12 mouse cellular contexts compared by ENCODE assay signal in the genomic region with DNA sequence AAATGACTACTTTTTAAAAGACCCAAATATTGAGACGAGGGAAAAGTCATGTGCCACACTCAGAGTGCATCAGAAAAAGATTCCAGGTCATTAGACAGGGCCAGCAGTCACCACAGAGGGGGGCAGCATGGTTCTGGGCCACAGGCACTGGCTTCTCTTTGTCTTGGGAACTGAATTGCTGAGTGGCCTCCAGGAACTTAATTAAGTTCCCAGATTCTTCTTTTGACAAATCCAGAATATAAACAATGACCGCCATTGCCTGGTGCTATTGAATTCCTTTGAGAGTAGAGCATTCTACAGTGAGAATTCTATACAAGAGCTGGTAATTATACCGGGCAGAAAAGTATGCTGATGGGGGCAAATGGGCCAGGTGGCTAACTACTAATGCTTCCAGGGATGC.
A peak's percentile ranks its signal among the peaks of the same experiment; 100 is the strongest.
DNase-seq lines count a peak whose midpoint lies in the region; ATAC-seq and TF ChIP-seq lines count a peak whose summit lies in the region.
"Had no signal": no experiment of that assay in that cellular context is flagged by ENCODE, and none has a peak within 500 bp of the region (broad histone marks: within the 10 kb centered on the region; RNA-seq: fewer than 3 reads in every experiment).

No protein-coding gene starts in this region.

- no peak overlapping the region for H3K4me2 ChIP-seq in hindbrain, embryonic 13.5 days
- no peak overlapping the region for H3K4me2 ChIP-seq in liver, embryonic 12.5 days
- no peak overlapping the region for H3K4me2 ChIP-seq in intestine, postnatal 0 days (replicated peaks; ENCODE audit: low read depth)
- H3K4me2 ChIP-seq: heart, embryonic 11.5 days; limb, embryonic 15.5 days had no signal

- peak; percentile 3 for DNase-seq in layer of hippocampus, adult 9-11 months
- no peak for DNase-seq in layer of hippocampus, adult 9-10 months (ENCODE audit: low spot score)
- peak; percentile 32 for DNase-seq in embryonic facial prominence, embryonic 10.5 days (ENCODE audit: low spot score)
- peak; percentile 70 for DNase-seq in retina, embryonic 14.5 days (ENCODE audit: low spot score)
- no peak for DNase-seq in thymus, postnatal 14 days
- DNase-seq: lung, postnatal 10 days had no signal

- WGBS in embryonic facial prominence, embryonic 10.5 days: 22% methylated on average over 3 of the region's 3 CpGs
- WGBS in hindbrain, embryonic 13.5 days: 5% methylated on average over 3 of the region's 3 CpGs
- WGBS in liver, embryonic 12.5 days (ENCODE audit: insufficient replicate concordance): 47% methylated on average over 3 of the region's 3 CpGs
- 43% methylated on average over 3 of the region's 3 CpGs for WGBS in intestine, postnatal 0 days

- no peaks in the 10 kb centered on the region for H3K9me3 ChIP-seq in embryonic facial prominence, embryonic 10.5 days
- no peaks in the 10 kb centered on the region for H3K9me3 ChIP-seq in hindbrain, embryonic 13.5 days
- no peaks in the 10 kb centered on the region for H3K9me3 ChIP-seq in liver, embryonic 12.5 days (replicated peaks)
- no peaks in the 10 kb centered on the region for H3K9me3 ChIP-seq in intestine, postnatal 0 days (ENCODE audit: control insufficient read depth)
- H3K9me3 ChIP-seq: limb, embryonic 15.5 days had no signal

- H3K4me3 ChIP-seq in embryonic facial prominence, embryonic 10.5 days: no peak overlapping the region
- H3K4me3 ChIP-seq in hindbrain, embryonic 13.5 days: no peak overlapping the region
- H3K4me3 ChIP-seq in liver, embryonic 12.5 days: no peak overlapping the region
- H3K4me3 ChIP-seq in intestine, postnatal 0 days (ENCODE audit: low read depth, low read length): no peak overlapping the region
- H3K4me3 ChIP-seq: limb, embryonic 15.5 days had no signal

- ATAC-seq in hindbrain, embryonic 13.5 days (ENCODE audit: low FRiP score): peak; percentile 80; the same call in 1 of the 2 replicates
- ATAC-seq in liver, embryonic 12.5 days: no peak
- ATAC-seq in intestine, postnatal 0 days: no peak
- ATAC-seq: intestine, embryonic 16.5 days had no signal

- no peaks in the 10 kb centered on the region for H3K27me3 ChIP-seq in embryonic facial prominence, embryonic 10.5 days (replicated peaks; ENCODE audit: low read depth, poor library complexity, severe bottlenecking)
- H3K27me3 ChIP-seq in hindbrain, embryonic 13.5 days: no peaks in the 10 kb centered on the region
- H3K27me3 ChIP-seq in liver, embryonic 12.5 days (replicated peaks): no peaks in the 10 kb centered on the region
- H3K27me3 ChIP-seq in intestine, postnatal 0 days (replicated peaks; ENCODE audit: control insufficient read depth, insufficient read depth, low read length): no peaks in the 10 kb centered on the region
- H3K27me3 ChIP-seq: limb, embryonic 15.5 days had no signal

- H3K27ac ChIP-seq in embryonic facial prominence, embryonic 10.5 days (replicated peaks): no peak overlapping the region
- no peak overlapping the region for H3K27ac ChIP-seq in hindbrain, embryonic 13.5 days
- no peak overlapping the region for H3K27ac ChIP-seq in liver, embryonic 12.5 days
- no peak overlapping the region for H3K27ac ChIP-seq in intestine, postnatal 0 days (ENCODE audit: low read depth, low read length)
- H3K27ac ChIP-seq: limb, embryonic 15.5 days had no signal

- no peaks in the 10 kb centered on the region for H3K36me3 ChIP-seq in embryonic facial prominence, embryonic 10.5 days (replicated peaks)
- H3K36me3 ChIP-seq in hindbrain, embryonic 13.5 days: no peaks in the 10 kb centered on the region
- H3K36me3 ChIP-seq in liver, embryonic 12.5 days: no peaks in the 10 kb centered on the region
- no peaks in the 10 kb centered on the region for H3K36me3 ChIP-seq in intestine, postnatal 0 days (ENCODE audit: control insufficient read depth, insufficient read depth)
- H3K36me3 ChIP-seq: limb, embryonic 15.5 days had no signal

- H3K9ac ChIP-seq in hindbrain, embryonic 13.5 days: no peak overlapping the region
- no peak overlapping the region for H3K9ac ChIP-seq in liver, embryonic 12.5 days
- no peak overlapping the region for H3K9ac ChIP-seq in intestine, postnatal 0 days (ENCODE audit: low read depth, low read length)
- H3K9ac ChIP-seq: limb, embryonic 15.5 days had no signal

- H3K4me1 ChIP-seq in embryonic facial prominence, embryonic 10.5 days: 0 out of 2 replicates have a peak, but pooled peaks cover 6% of the 10 kb centered on the region
- H3K4me1 ChIP-seq in hindbrain, embryonic 13.5 days (replicated peaks): peaks cover 6% of the 10 kb centered on the region
- H3K4me1 ChIP-seq in liver, embryonic 12.5 days: no peaks in the 10 kb centered on the region
- no peaks in the 10 kb centered on the region for H3K4me1 ChIP-seq in intestine, postnatal 0 days (replicated peaks; ENCODE audit: control insufficient read depth, insufficient read depth, low read length)
- H3K4me1 ChIP-seq: limb, embryonic 15.5 days had no signal

- TF ChIP-seq CTCF in intestine, postnatal 0 days (IDR thresholded peaks at IDR 0.05; ENCODE audit: low read depth): no peak

Comparison
In these comparisons a context has a peak if more than half of its experiments do, and no peak if none do; other contexts are left out.
1. DNase-seq: peak in layer of hippocampus, adult 9-11 months (single experiment), embryonic facial prominence, embryonic 10.5 days (single experiment) and retina, embryonic 14.5 days (single experiment); none in layer of hippocampus, adult 9-10 months (single experiment) and thymus, postnatal 14 days (single experiment).